Mouse (Mus musculus) stomach, postnatal 0 days (tissue): Measurements from ENCODE around the gene Ssx2ip.

ENCODE experiments used
- CTCF ChIP-seq: IDR thresholded peaks from 2 replicates; pipeline ENCODE4 v1.5.1; 2016; ENCODE audit warnings: antibody characterized with exemption, low read depth, mild to moderate bottlenecking, moderate library complexity
- EP300 ChIP-seq: optimal IDR thresholded peaks from 2 replicates; pipeline ENCODE3; 2016; ENCODE audit warnings: antibody characterized with exemption

DNA sequence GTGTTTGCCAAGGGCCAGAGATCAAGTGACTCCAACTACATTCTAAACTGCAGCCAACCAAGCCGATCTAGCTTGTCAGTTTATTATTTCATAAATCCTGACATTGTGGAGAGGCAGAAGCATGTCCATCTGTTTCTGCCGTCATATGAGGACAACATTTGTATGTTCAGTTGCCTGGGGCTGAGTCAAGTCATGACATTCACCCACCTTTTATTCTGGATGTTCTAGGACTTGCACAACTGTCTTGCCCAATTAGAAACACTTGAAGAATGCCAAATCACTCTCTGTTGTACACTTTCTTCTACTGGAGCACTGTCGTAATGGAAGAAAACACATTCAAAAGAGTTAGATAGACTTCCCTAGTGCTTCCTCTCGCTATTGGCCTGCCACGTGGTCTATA, 27.2 kb upstream of the Ssx2ip start:
- TF ChIP-seq CTCF, result no peak
- TF ChIP-seq EP300, result no peak
